Mouse (Mus musculus): ENCODE measurements at regions not wholly inside any gene's neighbourhood (a gene's known extent, or its start where the extent isn't known, plus 50 kb on each side); places are given as distances from the start of the nearest gene placed in this dataset.

DNA sequence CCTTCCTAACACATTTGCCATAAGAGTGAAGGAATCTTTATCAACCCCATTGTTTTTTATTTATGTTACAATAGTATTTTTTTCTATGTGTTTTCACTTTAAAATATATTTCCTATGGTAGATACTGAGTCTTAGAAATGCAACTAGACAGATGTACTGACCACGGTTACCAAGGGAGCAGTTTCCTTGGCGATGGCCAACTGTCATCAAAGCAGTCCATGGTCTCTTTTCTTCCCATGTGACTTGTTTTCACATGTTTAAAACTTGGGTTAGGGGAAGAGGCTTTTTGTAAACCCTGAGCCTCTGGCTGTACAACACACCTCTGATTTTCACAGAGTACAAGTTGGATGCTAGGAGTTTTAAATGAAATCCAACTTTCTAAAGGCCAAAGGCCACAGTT lies 411.9 kb upstream of the Gm765 start:
- no peak for DNase-seq (ENCODE audit: low spot score)

DNA sequence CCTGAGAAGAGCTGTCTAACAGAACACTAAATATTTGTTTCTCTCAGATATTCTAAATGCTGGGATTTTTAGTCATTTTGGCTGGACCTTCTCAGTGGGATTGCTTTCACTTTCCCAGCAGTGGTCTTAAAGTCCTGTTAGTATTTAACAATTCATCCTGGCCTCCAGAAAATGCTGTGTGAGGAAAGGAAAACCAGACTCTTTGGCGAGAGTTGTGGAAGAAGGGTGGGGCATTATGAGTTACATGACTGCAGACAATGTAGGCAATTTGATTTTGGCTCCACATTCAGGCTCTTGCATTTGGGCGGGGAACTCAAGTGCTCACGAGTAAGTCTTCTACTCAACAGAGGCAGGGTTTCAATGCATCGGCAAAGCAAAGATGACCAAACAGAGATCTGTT lies 406.1 kb upstream of the Gm765 start:
- DNase-seq (ENCODE audit: low spot score) = no peak

DNA sequence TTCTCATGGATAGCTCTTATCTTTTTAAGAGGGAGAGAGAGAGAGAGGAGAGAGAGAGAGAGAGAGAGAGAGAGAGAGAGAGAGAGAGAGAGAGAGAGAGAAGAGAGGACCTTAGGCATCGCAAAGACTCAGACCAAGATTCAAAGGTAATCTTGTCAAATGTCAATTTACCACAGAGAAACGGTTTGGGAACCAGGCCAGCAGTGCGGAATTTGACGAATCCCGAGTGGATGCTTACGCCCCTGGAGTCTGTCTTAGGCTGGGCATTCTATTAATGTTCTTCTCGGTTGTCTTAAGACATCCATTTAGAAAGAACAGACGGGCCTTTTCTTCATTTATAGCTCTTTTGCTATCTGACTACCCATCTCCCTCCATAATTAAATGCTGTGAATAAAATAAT lies 404.4 kb upstream of the Gm765 start:
- DNase-seq (ENCODE audit: low spot score) = no peak

DNA sequence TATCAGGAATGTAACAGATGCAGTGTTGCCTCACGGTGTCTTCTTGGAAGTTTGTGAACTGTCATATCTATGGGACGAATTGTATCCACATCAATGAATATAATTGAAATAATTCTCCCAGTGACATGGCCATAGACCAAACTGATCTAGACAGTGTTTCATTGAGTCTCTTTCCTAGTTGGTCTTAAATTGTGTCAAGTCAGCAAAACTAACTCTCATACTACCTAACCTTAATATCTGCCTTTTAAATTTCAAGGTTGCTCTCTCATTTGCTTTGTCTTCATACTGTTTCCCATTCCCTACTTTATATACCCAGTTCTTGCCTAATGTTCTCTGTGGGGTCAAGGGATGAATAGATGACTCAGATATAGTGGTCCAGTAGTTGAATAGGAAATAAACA lies 397.9 kb upstream of the Gm765 start:
- no peak for DNase-seq (ENCODE audit: low spot score)

DNA sequence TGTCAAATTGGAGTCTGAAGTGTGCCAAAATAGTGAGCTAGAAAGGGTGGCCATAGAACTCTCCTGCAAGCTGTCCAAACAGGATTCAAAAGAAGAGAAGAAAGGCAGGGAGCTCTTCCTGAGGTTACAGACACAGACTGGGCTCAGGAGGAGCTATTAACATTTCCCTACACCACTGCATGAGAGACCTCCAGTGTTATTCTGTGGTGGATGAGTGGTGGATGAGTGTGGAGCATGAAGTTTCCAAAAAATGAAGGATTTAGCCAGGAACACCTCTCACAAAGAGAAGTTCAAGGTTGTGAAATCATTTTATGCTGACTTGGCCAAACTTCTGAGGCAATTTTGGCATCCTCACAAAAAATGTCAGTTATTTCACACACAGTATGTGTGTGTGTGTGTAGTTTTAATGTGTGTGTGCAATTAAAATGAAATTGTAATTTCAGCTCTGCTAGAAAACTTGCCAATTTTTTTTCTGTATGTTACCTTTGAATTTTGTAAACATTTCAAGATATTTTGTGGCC lies 388.5 kb upstream of the Gm765 start:
- DNase-seq (ENCODE audit: low spot score) = no peak

DNA sequence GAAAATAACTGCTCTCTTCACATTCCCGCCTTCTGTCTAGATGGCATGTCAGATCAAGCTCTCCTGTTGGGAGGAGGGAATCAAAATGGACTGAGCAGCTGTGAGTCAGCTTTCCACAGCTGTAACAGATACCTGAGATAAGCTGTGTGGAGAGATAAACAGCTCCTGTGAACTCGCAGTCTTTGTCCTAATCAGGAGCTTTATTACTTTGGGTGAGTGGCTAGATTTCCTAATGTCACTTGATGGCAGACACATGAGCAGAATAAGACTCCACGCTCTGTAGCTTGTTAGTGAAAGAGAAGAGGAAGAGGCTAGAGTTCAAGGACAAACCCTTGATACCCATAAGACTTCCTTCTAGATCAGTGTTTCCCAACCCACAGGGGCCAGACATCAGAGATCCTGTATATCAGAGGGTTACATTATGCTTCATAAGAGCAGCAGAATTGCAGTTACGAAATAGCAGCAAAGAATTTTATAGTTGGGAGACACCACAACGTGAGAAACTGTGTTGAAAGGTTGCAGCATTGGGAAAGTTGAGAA lies 384.1 kb upstream of the Gm765 start:
- no peak for DNase-seq (ENCODE audit: low spot score)

DNA sequence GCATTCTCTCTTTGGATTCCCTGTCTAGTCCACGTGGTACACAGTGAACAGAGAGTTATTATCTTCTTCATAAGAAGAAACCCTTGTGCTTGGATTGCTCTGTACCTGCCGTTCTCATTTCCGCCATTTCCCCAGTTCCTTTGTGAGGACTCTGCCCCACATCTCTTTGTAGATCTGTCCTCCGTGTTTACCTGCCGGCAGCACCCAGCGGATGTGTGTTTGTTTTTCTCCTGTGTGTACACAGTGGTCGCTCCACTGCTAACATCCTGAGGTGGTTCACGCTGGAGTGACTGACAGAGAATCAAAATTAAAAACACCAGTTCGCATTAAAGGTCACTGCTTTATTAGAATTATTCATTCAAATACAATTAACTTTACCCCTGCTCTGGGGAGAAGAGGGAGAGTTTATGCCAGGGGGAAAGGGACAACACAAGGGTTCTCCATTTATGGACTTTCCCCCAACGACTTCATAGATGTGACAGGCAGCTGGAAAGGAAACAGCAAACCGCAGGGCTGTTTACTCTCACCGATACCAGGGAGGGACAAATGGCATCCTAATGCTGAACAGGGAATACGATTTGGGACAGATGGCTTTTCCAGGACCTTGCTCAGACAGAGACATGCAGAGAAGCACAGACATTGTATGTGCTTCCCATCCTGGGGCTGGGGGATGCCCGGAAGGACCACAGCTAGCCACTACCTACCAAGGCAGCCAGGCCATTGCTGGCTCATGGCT lies 362.5 kb upstream of the Gm765 start:
- DNase-seq (ENCODE audit: low spot score) = no peak

DNA sequence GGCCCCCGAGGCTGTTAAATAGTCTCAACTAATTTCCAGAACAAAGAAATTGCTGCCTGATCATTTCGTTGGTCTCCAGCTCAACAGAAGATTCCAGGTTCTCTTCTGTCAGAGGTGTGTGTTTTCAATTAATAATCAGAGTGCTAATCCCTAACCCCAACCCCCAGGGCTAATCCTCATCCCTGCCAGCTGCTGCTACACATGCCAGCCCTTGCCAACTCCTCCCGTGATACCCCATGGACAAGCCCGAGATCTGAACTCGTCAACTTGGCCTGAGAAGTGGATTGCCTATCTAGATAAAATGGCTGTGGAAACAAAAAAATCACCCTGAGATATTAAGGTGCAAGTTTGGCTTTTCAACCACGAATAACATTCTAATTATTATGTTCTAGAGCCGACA lies 355.0 kb upstream of the Gm765 start:
- no peak for DNase-seq (ENCODE audit: low spot score)

DNA sequence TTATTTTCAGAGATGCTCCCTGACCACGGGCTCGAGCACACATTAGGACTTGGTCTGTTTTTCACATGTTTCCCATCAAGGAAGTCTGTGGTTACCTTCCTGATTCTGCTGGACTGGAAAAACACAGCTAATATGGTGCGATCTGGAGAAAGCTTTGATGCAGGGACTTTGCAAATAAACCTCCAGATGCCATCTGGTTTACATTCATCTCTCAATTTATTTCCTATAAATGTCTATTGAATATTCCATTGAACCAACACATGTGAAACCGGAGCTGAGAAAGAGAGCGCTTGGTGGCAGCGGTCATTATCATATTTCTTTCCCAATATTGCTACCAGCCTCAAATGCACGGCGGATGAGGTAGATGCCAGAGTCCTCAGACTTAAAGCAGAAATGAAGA lies 350.9 kb upstream of the Gm765 start:
- no peak for DNase-seq (ENCODE audit: low spot score)

DNA sequence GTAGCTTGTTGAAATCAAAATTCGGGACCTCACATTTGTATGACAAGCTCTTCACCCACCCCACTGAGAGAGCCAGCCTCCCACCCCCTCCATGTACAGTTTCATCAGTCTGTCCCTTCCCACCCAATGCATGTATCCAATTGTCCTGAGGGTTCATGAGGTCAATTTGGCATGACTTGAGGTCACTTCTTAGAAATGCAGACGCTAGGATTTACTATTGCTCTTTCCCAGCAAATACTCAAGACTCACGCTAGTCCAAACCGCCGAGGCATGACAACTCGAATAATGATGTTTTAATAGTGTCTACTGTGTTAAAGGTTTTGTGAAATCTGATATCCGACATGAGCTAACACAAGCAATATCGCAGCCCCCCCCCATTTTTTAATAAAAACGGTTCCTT lies 347.6 kb upstream of the Gm765 start:
- DNase-seq (ENCODE audit: low spot score) = no peak

DNA sequence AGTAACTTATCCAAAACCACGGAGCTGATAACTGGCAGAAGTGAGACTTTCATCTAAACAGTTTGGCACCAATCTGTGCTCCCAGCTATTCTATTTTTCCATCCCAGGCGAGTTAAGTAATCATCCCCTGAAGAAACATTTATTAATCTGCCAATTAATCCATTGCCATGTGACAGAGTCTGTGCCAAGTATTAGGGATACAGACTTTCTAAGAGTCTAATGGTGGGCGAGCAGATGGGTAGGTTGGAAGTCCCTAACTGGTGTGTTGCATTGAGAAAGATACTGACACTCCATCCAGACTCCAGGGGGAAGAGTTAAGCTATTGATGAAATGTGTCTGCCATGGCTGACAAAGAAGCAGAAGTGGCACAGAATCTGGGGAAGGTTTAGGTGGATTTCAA lies 346.8 kb upstream of the Gm765 start:
- DNase-seq (ENCODE audit: low spot score) = no peak

DNA sequence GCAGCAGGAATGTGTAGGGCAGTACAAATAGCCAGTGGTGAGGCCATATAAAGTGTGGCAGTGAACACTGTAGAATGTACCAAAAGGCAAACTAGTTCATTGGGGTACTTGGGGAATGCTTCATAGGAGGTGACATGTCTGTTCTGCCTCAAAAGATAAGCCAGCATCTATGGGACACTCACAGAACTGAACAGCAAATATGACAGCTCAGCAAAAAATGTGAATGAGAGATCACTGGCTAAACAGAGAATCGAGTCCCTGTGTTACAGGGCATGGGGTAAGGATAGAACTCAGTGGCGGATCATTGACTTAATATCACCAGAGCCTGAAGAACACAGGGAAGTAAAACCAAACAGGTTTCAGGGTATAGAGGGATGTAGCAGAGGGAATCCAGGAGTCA lies 346.1 kb upstream of the Gm765 start:
- no peak for DNase-seq (ENCODE audit: low spot score)

DNA sequence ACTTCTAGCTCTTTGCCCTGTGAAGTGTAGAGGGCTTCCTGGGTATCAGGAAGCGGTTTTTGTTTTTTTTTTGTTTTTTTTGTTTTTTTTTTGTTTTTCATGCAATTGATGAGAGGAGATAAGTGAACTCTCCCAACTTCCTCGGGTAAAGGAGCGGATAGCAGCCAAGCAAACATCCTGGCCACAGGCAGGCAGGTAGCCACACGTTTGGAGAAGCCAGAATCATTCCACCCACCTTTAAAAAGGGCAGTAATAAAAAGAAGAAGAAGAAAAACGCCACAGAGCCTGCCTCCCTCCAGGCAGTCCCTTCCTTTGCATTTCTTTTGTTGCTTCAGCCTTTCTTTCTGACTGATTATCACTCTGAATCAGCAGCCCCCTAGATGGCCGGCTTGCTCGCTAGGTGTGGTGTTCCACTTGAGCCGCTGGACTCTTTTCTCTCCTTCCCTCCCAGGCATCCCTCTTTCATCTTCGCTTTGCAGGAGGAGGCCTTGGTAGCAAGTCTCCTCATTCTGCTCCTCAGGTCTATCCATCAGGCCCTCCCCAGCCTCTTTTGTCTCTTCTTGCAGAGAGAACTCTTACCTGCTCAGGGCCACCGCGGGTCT lies 323.9 kb upstream of the Gm765 start:
- DNase-seq (ENCODE audit: low spot score) = no peak

DNA sequence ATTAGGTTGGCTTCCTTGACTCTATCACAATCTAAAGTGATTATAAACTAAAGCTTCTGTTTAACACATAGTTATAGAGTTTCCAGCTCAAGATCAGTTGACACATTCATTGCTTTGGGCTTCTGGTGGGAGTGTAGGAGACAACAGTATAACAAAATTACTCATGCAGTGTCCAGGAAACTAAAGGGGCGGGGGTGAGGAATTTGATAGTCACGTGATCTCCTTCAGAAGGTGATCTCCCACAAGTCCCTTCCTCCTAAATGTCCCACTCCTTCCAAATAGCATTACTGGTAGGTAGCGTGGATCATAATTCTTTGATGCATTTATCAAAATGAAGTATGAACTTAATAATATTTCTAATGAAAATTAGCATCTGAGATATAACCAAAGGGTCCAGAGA lies 309.3 kb upstream of the Gm765 start:
- no peak for DNase-seq (ENCODE audit: low spot score)

DNA sequence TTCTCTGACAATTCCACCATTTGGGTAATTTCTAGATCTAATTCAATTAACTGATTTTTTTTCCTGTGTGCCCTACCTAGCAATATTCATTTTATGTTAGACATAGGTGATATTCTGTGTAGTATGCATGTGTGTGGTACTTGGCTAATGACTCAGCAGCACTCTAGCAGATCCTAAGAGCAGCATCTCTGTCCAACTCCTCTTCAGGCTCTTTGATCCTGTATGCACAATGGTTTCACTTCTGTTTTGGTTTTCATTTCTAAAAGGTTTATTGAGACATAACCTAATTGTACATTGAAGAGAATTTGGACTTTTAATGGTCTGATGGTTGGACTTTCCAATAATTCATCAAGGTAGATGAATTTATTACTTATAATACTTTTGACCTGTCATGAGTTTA lies 308.8 kb upstream of the Gm765 start:
- no peak for DNase-seq (ENCODE audit: low spot score)

DNA sequence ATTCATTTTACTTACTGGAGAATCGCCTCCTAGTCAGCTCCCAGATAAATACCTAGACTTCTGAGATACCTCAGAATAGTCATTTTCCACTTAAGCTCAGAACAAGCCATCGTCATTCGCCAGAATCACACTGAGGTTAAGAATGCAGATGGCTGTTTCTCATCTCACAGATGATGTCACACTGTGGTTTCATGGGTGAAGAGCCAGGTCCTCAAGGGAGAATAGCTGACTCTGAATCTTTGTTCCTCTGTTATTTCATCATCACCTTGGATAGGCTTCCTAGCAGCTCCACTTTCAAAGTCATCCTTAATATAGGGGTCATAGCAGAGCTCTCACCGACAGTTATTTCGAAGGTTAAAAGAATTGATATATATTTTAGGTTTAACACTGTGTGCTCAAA lies 297.8 kb upstream of the Gm765 start:
- no peak for DNase-seq (ENCODE audit: low spot score)

DNA sequence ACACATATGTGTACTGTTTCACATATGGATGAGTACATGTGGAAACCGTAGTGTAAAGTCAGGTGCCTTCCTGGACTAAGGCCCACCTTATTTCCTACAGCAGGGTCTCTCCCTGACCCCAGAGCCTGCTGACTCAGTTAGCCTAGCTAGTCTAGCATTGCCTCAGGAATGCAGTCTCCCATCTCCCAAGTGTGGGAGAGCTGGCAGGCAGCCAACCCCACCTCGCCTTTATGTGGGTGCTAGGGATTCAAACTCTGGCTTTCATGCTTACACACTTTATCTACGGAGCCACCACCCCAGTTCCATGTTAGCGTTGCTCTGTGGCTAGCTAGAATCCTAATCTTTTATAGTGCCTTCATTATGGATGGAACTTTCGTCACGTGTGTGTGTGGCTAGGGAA lies 293.3 kb upstream of the Gm765 start:
- DNase-seq (ENCODE audit: low spot score) = no peak

DNA sequence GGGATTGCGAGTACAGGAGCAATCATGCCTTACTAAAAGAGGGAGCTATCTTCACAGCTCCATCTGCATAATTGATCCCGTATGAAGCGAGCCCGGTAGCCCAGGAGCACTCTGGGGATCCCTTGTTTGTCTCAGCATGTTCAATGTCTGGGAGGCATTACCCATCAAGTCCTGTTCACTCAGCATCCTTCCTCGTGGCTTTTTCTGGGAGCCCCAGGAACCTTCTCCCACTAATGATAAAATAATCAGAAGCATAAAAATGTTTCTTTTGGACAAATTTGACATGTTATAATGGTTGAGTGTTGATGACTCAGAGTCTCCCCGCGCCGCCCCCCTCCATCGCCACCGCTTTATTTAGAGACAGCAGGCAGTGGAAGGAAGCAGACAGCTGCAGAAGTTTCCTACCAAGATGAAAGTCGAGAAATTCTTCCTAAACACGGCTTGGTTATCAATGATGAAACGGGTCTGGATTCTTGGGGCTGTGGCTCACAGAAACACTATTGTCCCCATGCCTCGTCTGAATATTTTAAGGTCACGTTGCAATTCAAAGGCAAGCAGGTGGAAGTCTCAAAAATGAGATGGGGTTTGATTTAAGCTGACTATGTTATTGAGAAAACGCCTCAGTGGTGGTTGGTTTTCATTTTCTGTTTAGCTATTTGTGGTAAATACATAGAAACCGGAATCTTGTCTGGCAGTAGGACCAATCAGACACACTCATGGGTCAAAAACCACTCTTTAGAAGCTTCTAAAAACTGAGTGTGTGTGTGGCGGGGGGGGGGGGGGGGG lies 289.9 kb upstream of the Gm765 start:
- DNase-seq (ENCODE audit: low spot score) = no peak

DNA sequence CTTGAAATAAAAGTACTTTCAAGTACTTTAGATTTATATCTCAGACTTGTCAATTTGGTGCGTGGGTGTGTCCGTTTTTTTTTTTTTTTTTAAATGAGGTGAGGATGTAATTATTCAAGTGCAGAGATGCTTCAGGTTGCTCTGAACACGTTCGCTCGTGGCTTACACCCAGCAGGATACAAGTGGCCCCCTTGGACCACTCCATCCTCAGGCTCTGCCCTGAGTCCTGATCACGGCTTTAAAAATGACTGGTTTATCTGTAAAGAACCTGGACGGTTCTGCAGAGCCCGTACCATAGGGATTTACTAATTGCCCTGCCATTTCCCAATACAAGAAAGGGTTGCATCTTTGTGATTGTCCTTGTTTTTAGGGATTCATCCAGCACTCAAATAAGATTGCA lies 288.7 kb upstream of the Gm765 start:
- DNase-seq (ENCODE audit: low spot score) = no peak

DNA sequence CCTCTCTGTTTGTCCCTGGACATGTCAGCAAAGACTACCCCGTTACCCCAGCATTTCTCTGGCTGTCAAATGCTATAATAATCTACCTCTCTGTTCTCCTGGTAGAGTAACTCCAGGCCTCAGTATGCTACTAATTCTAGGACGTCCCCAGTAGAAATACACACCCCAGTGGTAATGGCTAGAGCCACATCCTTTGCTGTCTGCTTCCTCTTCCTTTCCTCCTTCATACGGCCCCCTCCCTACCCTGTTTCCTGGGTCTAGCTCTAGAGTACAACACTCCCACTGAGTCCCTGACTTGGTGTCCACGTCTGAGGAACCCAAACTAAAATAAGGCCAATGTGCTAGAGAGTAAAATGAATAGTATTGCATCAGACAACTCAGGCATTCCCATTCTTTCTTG lies 287.1 kb upstream of the Gm765 start:
- DNase-seq (ENCODE audit: low spot score) = no peak

DNA sequence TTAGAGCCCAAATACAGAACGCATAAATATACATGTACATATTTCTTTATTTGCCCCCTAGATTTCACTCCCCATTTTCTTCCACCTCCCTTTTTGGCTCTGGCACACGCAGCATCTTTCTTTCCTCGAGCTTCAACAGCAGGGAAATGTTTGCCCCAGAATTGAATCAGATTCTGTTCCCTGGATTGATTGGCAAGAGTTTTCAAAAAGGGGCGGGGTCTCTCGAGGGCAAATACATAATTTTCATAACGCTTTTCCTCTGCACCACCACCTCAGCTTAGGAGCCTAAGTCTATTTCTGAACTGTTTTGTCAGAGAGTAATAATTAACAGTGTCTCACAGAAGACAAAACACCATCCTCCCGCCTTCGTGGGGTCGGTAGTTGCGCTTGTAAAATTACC lies 283.9 kb upstream of the Gm765 start:
- DNase-seq (ENCODE audit: low spot score) = no peak

DNA sequence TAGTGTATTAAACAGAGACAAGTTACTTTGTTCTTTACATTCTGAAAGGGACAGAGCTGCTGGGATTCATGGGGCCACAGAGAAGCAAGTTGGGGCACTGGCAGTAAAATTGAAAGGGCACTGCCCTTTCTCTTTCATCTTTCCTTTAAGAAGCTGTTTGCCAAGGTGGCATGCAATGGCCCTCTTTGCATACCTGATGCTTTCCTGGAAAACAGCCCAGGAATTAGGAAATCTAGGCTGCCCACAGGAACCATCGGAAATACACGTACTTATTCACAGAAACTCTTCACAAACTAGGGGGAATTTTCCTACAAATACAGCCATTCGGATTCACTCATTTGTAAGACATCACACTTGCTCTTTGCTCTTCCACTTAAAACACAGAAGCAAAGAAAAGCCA lies 278.3 kb upstream of the Gm765 start:
- peak; percentile 42 for DNase-seq (ENCODE audit: low spot score)

DNA sequence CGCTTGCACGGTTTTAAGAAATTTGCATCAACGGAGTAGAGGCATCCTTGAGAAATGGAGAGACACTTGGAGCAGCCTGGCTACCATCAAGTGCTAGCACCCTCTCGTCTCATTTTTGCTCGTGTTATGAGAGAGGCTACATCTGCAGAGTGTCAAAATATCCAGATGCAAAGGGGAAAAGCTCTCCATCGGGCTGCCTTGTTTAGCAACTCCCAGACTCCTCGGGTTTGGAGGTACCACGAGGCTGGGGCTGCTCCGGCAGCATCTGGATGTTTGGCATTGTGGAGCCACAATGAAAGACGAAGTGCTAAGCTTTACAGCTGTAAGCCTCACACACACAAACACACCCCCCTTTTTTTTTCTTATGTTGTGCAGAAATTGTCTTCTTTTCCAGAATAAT lies 270.5 kb upstream of the Gm765 start:
- DNase-seq (ENCODE audit: low spot score) = no peak

Measured in lung, postnatal 25 days (tissue).